Mouse (Mus musculus): ENCODE data around the gene Fra10ac1.
A peak's percentile ranks its signal among the peaks of the same experiment; 100 is the strongest.

- TF ChIP-seq CTCF (IDR thresholded peaks at IDR 0.05; ENCODE audit: low read depth, low read length) (peak; percentile 46), POLR2A (IDR thresholded peaks at IDR 0.05; ENCODE audit: extremely low read depth, insufficient read depth, low read length) (no peak)
Observed at GRCm38 (mm10) chr19:38263829-38264504, 40.0 kb upstream of the Fra10ac1 start.
